Mouse (Mus musculus): ENCODE results near the gene Gm815. TPM values are rescaled to one million over a fixed set of nuclear protein-coding genes. Genes with fewer than 3 reads are reported as not detected.

Gm815 gene
- total and polyA plus RNA-seq, 3 experiments = not detected

- TF ChIP-seq NRF1 (IDR thresholded peaks at IDR 0.05; ENCODE audit: insufficient read depth, low read depth, low read length, poor library complexity, severe bottlenecking) = no peak
Observed at GRCm38 (mm10) chr19:26853701-26854282, 31.9 kb upstream of the Gm815 start (continued).

- Histone ChIP-seq H3K27me3 (ENCODE audit: control insufficient read depth in 1 of 2, insufficient read depth in 2 of 2, low read length in 2 of 2) (no peaks in the 10 kb centered on the region), H3K27ac (ENCODE audit: control insufficient read depth, low read depth, low read length) (no peak overlapping the region), H3K79me2 (ENCODE audit: control insufficient read depth, insufficient read depth, low read length, poor library complexity) (no peaks in the 10 kb centered on the region), H3K9me3 (replicated peaks; ENCODE audit: insufficient read depth, low read length) (no peaks in the 10 kb centered on the region), H3K36me3 (ENCODE audit: control insufficient read depth in 1 of 2, insufficient read depth in 2 of 2, low read length in 2 of 2) (peaks cover 0 to 14% of the 10 kb centered on the region in 2 experiments; a peak in 2 of 4 replicates), H3K4me3 (ENCODE audit: control insufficient read depth in 1 of 2, insufficient read depth in 1 of 2, low read depth in 2 of 2, low read length in 2 of 2) (no peak overlapping the region), H3K9ac (ENCODE audit: control insufficient read depth, low read depth, low read length, poor library complexity, severe bottlenecking) (no peak overlapping the region), H3K4me1 (ENCODE audit: control insufficient read depth in 1 of 2, insufficient read depth in 2 of 2, low read length in 2 of 2) (peaks cover 3 to 10% of the 10 kb centered on the region in 2 experiments; a peak in 2 of 4 replicates)
- TF ChIP-seq MEF2A (IDR thresholded peaks at IDR 0.05; ENCODE audit: extremely low read depth, insufficient replicate concordance, low read depth, low read length, poor library complexity, severe bottlenecking) = no peak
- TF ChIP-seq ZC3H11A (IDR thresholded peaks at IDR 0.05; ENCODE audit: low read depth, low read length) = no peak
- no peak for DNase-seq (ENCODE audit: low read depth, low spot score)
Observed at GRCm38 (mm10) chr19:26854661-26855060, 31.0 kb upstream of the Gm815 start.

GRCm38 (mm10) chr19:26855152-26855551, 30.5 kb upstream of the Gm815 start:
- DNase-seq (ENCODE audit: low read depth, low spot score) = peak; percentile 16
- Histone ChIP-seq H3K9me3 (replicated peaks; ENCODE audit: insufficient read depth, low read length) (no peaks in the 10 kb centered on the region), H3K36me3 (ENCODE audit: control insufficient read depth in 1 of 2, insufficient read depth in 2 of 2, low read length in 2 of 2) (peaks cover 0 to 14% of the 10 kb centered on the region in 2 experiments; a peak in 2 of 4 replicates), H3K4me1 (ENCODE audit: control insufficient read depth in 1 of 2, insufficient read depth in 2 of 2, low read length in 2 of 2) (peaks cover 3 to 10% of the 10 kb centered on the region in 2 experiments; a peak in 2 of 4 replicates), H3K9ac (ENCODE audit: control insufficient read depth, low read depth, low read length, poor library complexity, severe bottlenecking) (no peak overlapping the region), H3K27me3 (ENCODE audit: control insufficient read depth in 1 of 2, insufficient read depth in 2 of 2, low read length in 2 of 2) (no peaks in the 10 kb centered on the region), H3K27ac (ENCODE audit: control insufficient read depth, low read depth, low read length) (no peak overlapping the region), H3K79me2 (ENCODE audit: control insufficient read depth, insufficient read depth, low read length, poor library complexity) (no peaks in the 10 kb centered on the region), H3K4me3 (ENCODE audit: control insufficient read depth in 1 of 2, insufficient read depth in 1 of 2, low read depth in 2 of 2, low read length in 2 of 2) (no peak overlapping the region)
- TF ChIP-seq TAL1 (IDR thresholded peaks at IDR 0.05; ENCODE audit: low read length) (peak; percentile 41), CHD2 (IDR thresholded peaks at IDR 0.05; ENCODE audit: low read length) (no peak), E2F4 (IDR thresholded peaks at IDR 0.05; ENCODE audit: borderline replicate concordance, low read depth, low read length) (no peak), SIN3A (IDR thresholded peaks at IDR 0.05; ENCODE audit: low read length) (no peak), RCOR1 (IDR thresholded peaks at IDR 0.05; ENCODE audit: low read depth, low read length) (peak; percentile 82), NELFE (IDR thresholded peaks at IDR 0.05; ENCODE audit: low read depth, low read length) (no peak), HCFC1 (IDR thresholded peaks at IDR 0.05; ENCODE audit: low read depth, low read length) (no peak), ELF1 (IDR thresholded peaks at IDR 0.05; ENCODE audit: low read depth, low read length) (no peak), ETS1 (IDR thresholded peaks at IDR 0.05; ENCODE audit: low read depth, low read length) (0 out of 2 replicates have a peak, but pooled peaks have one; percentile 10), SMC3 (IDR thresholded peaks at IDR 0.05; ENCODE audit: low read depth, low read length) (no peak), MAZ (IDR thresholded peaks at IDR 0.05; ENCODE audit: low read depth, low read length) (no peak), MYC (IDR thresholded peaks at IDR 0.05; ENCODE audit: low read depth, low read length) (no peak), TCF12 (IDR thresholded peaks at IDR 0.05; ENCODE audit: low read depth, low read length) (peak; percentile 51; the same call in 1 of the 2 replicates), EP300 (IDR thresholded peaks at IDR 0.05; ENCODE audit: low read depth in 1 of 2, low read length in 2 of 2) (peak; percentile 47 to 63; a peak in 3 of 4 replicates), KAT2A (conservative IDR thresholded peaks at IDR 0.05; ENCODE audit: low read depth, low read length) (no peak), GATA1 (IDR thresholded peaks at IDR 0.05; ENCODE audit: low read depth, low read length) (peak; percentile 48), MAFK (IDR thresholded peaks at IDR 0.05; ENCODE audit: borderline replicate concordance, low read depth, low read length) (no peak; the same call in 1 of the 2 replicates)
